Mouse (Mus musculus) brain, embryonic 14.5 days (tissue): ENCODE results near the gene Arhgap18.

Source experiments
- CTCF ChIP-seq: fragments of 200-500 bp; IDR thresholded peaks from 2 replicates; pipeline ENCODE4 v1.5.1; 2012; ENCODE audit warnings: inconsistent platforms, mild to moderate bottlenecking, moderate library complexity, borderline replicate concordance; ENCODE audit not compliant: insufficient read depth, insufficient read length; ENCODE audit errors: extremely low read depth
- POLR2A ChIP-seq: fragments of 200-500 bp; IDR thresholded peaks from 2 replicates; pipeline ENCODE4 v1.6.1; 2012; ENCODE audit warnings: mild to moderate bottlenecking, inconsistent platforms, borderline replicate concordance; ENCODE audit not compliant: poor library complexity, insufficient read depth, insufficient read length, severe bottlenecking; ENCODE audit errors: extremely low read depth

DNA sequence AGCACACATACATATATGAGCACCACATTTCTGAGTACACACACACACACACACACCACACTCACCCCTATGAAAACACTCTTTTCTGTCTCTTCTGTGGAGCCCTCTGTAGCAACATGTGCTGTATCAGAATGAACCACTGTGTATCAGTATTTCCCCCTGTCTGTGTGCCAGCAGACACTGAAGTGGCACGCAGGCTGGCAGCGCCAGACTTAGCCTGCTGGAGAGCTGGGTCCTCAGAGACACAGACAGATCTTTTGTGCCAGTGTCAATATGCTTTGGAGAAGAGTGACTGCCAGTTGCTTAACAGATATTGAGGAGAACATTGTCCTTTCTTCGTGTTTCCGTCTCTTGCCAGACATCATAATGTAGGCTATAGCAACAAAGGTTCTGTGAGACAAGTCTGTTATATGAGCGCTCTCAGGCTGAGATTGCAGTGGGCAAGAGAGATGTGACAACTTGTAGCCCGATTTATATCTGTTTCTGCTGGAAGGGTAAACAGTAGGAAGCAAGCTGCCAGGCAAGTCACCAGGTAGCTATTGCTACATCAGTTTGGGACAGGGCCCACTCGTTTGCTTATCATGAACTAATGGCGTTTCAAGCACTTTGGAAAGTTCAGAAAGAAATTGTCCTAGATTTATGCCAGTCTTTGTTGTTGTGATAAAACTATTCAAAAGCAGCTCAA lies 102.8 kb downstream of the Arhgap18 start:
- TF ChIP-seq POLR2A (no peak), CTCF (no peak)
